Mouse (Mus musculus): ENCODE data around the gene Casd1. TPM values are rescaled to one million over a fixed set of nuclear protein-coding genes. Genes with fewer than 3 reads are reported as not detected.

Casd1 gene
- polyA plus RNA-seq, 1 experiment from 2014 or later: 27.4 TPM

DNA sequence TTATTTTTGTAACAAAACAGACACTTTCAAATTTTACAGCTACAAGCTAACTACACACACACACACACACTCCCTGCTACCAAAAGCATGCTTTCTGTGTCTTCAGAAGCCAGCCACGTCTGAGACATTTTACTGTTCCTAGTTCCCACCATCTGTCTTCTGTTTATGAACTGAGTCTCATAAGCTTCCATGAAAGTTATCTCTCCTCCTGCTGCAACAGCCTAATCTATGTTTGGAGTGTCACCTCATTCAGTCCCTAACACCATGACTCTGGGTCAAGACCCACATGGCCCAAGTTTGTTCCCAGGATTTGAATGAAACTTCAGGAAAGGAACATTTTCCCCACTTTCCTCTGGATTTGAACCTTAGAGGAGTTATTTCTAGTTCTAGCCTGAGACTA is 38.2 kb upstream of the Casd1 start:
- Histone ChIP-seq H3K4me3 (replicated peaks; ENCODE audit: low read depth, low read length) (no peak overlapping the region), H3K9ac (ENCODE audit: low read depth, low read length) (no peak overlapping the region), H3K4me2 (ENCODE audit: low read length) (no peak overlapping the region), H3K36me3 (ENCODE audit: insufficient read depth, low read length) (no peaks in the 10 kb centered on the region), H3K27ac (no peak overlapping the region), H3K27me3 (ENCODE audit: insufficient read depth, low read length) (no peaks in the 10 kb centered on the region), H3K4me1 (replicated peaks; ENCODE audit: insufficient read depth, low read length) (no peaks in the 10 kb centered on the region), H3K9me3 (replicated peaks; ENCODE audit: low read length) (no peaks in the 10 kb centered on the region)
- DNase-seq (ENCODE audit: low spot score): no peak
- ATAC-seq (replicated peaks; ENCODE audit: low FRiP score, low read depth): no peak
- 60% methylated on average over 1 of the region's 1 CpGs for WGBS
- TF ChIP-seq CTCF (IDR thresholded peaks at IDR 0.05; ENCODE audit: low read depth): no peak

- no peak for TF ChIP-seq CTCF (IDR thresholded peaks at IDR 0.05; ENCODE audit: low read depth)
- no peak for DNase-seq (ENCODE audit: low spot score)
- H3K36me3 ChIP-seq (ENCODE audit: insufficient read depth, low read length): no peaks in the 10 kb centered on the region
- H3K27me3 ChIP-seq (ENCODE audit: insufficient read depth, low read length): no peaks in the 10 kb centered on the region
- no peak overlapping the region for H3K9ac ChIP-seq (ENCODE audit: low read depth, low read length)
- no peaks in the 10 kb centered on the region for H3K9me3 ChIP-seq (replicated peaks; ENCODE audit: low read length)
- H3K4me3 ChIP-seq (replicated peaks; ENCODE audit: low read depth, low read length): no peak overlapping the region
- WGBS: 71% methylated on average over 5 of the region's 5 CpGs
- no peak overlapping the region for H3K27ac ChIP-seq
- no peak overlapping the region for H3K4me2 ChIP-seq (ENCODE audit: low read length)
- H3K4me1 ChIP-seq (replicated peaks; ENCODE audit: insufficient read depth, low read length): no peaks in the 10 kb centered on the region
- ATAC-seq (replicated peaks; ENCODE audit: low FRiP score, low read depth): no peak
Observed at GRCm38 (mm10) chr6:4563477-4563876, 37.2 kb upstream of the Casd1 start.

DNA sequence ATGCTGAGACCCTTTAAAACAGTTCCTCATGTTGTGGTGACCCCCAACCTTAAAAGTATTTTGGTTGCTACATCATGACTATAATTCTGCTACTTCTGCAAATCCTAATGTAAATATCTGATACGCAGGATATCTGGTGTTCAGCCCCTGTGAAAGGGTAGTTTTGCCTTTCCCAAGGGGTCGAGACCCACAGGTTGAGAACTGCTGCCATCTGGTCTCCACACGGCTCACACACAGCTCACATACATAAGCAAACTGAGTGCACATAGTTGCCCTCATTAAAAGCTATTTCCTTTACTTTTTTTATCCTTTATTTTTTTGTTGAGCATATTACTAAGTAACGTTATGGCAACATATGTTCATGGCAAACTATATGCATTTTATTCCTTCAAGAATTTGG is 30.2 kb upstream of the Casd1 start:
- no peak overlapping the region for H3K4me3 ChIP-seq (replicated peaks; ENCODE audit: low read depth, low read length)
- no peaks in the 10 kb centered on the region for H3K27me3 ChIP-seq (ENCODE audit: insufficient read depth, low read length)
- H3K4me2 ChIP-seq (ENCODE audit: low read length): no peak overlapping the region
- no peak overlapping the region for H3K27ac ChIP-seq
- ATAC-seq (replicated peaks; ENCODE audit: low FRiP score, low read depth): no peak
- DNase-seq (ENCODE audit: low spot score): no peak
- H3K36me3 ChIP-seq (ENCODE audit: insufficient read depth, low read length): no peaks in the 10 kb centered on the region
- H3K4me1 ChIP-seq (replicated peaks; ENCODE audit: insufficient read depth, low read length): no peaks in the 10 kb centered on the region
- no peak overlapping the region for H3K9ac ChIP-seq (ENCODE audit: low read depth, low read length)
- no peak for TF ChIP-seq CTCF (IDR thresholded peaks at IDR 0.05; ENCODE audit: low read depth)
- 67% methylated on average over 4 of the region's 4 CpGs for WGBS
- no peaks in the 10 kb centered on the region for H3K9me3 ChIP-seq (replicated peaks; ENCODE audit: low read length)

GRCm38 (mm10) chr6:4577756-4578155 is 22.9 kb upstream of the Casd1 start:
- H3K9ac ChIP-seq (ENCODE audit: low read depth, low read length): no peak overlapping the region
- no peak for ATAC-seq (replicated peaks; ENCODE audit: low FRiP score, low read depth)
- no peaks in the 10 kb centered on the region for H3K4me1 ChIP-seq (replicated peaks; ENCODE audit: insufficient read depth, low read length)
- H3K27ac ChIP-seq: no peak overlapping the region
- 45% methylated on average over 5 of the region's 5 CpGs for WGBS
- no peak overlapping the region for H3K4me3 ChIP-seq (replicated peaks; ENCODE audit: low read depth, low read length)
- H3K27me3 ChIP-seq (ENCODE audit: insufficient read depth, low read length): no peaks in the 10 kb centered on the region
- no peak for TF ChIP-seq CTCF (IDR thresholded peaks at IDR 0.05; ENCODE audit: low read depth)
- H3K9me3 ChIP-seq (replicated peaks; ENCODE audit: low read length): no peaks in the 10 kb centered on the region
- no peaks in the 10 kb centered on the region for H3K36me3 ChIP-seq (ENCODE audit: insufficient read depth, low read length)
- H3K4me2 ChIP-seq (ENCODE audit: low read length): no peak overlapping the region
- peak; percentile 22 for DNase-seq (ENCODE audit: low spot score)

- no peak for TF ChIP-seq CTCF (IDR thresholded peaks at IDR 0.05; ENCODE audit: low read depth)
- Histone ChIP-seq H3K4me1 (replicated peaks; ENCODE audit: insufficient read depth, low read length) (no peaks in the 10 kb centered on the region), H3K36me3 (ENCODE audit: insufficient read depth, low read length) (no peaks in the 10 kb centered on the region), H3K4me2 (ENCODE audit: low read length) (no peak overlapping the region), H3K9ac (ENCODE audit: low read depth, low read length) (no peak overlapping the region), H3K4me3 (replicated peaks; ENCODE audit: low read depth, low read length) (no peak overlapping the region), H3K27ac (no peak overlapping the region), H3K9me3 (replicated peaks; ENCODE audit: low read length) (no peaks in the 10 kb centered on the region), H3K27me3 (ENCODE audit: insufficient read depth, low read length) (no peaks in the 10 kb centered on the region)
- WGBS: 86% methylated on average over 6 of the region's 6 CpGs
- ATAC-seq (replicated peaks; ENCODE audit: low FRiP score, low read depth) (no peak), DNase-seq (ENCODE audit: low spot score) (no peak)
Observed at GRCm38 (mm10) chr6:4578343-4578742, 22.3 kb upstream of the Casd1 start.

DNA sequence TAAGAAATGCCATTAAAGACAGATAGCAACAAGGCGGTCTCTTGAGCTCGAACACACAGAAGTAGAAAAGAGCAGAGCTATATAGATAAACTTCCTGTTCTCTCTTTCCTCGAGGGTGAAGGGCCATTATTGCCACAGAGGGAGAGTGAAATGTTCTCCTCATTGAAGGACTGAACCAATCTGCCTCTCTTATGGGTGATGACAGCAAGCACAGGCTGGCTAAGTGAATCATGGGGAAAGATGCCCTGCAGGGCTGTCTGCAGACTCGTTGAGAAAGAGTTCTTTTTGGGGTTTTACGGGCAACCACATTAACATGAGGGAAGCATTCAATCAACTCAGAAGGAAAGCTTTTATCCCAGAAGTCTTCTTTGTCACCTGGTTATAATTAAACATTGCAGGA is 21.0 kb upstream of the Casd1 start:
- ATAC-seq (replicated peaks; ENCODE audit: low FRiP score, low read depth) (no peak), DNase-seq (ENCODE audit: low spot score) (no peak)
- Histone ChIP-seq H3K9me3 (replicated peaks; ENCODE audit: low read length) (no peaks in the 10 kb centered on the region), H3K9ac (ENCODE audit: low read depth, low read length) (no peak overlapping the region), H3K4me1 (replicated peaks; ENCODE audit: insufficient read depth, low read length) (no peaks in the 10 kb centered on the region), H3K4me2 (ENCODE audit: low read length) (no peak overlapping the region), H3K36me3 (ENCODE audit: insufficient read depth, low read length) (no peaks in the 10 kb centered on the region), H3K4me3 (replicated peaks; ENCODE audit: low read depth, low read length) (no peak overlapping the region), H3K27ac (no peak overlapping the region), H3K27me3 (ENCODE audit: insufficient read depth, low read length) (no peaks in the 10 kb centered on the region)
- 51% methylated on average over 5 of the region's 5 CpGs for WGBS
- no peak for TF ChIP-seq CTCF (IDR thresholded peaks at IDR 0.05; ENCODE audit: low read depth)

- TF ChIP-seq CTCF (IDR thresholded peaks at IDR 0.05; ENCODE audit: low read depth): no peak
- H3K27ac ChIP-seq: no peak overlapping the region
- H3K27me3 ChIP-seq (ENCODE audit: insufficient read depth, low read length): no peaks in the 10 kb centered on the region
- H3K9me3 ChIP-seq (replicated peaks; ENCODE audit: low read length): no peaks in the 10 kb centered on the region
- 57% methylated on average over 6 of the region's 6 CpGs for whole genome bisulfite sequencing
- H3K4me2 ChIP-seq (ENCODE audit: low read length): no peak overlapping the region
- no peak overlapping the region for H3K9ac ChIP-seq (ENCODE audit: low read depth, low read length)
- ATAC-seq (replicated peaks; ENCODE audit: low FRiP score, low read depth) (no peak), DNase-seq (ENCODE audit: low spot score) (no peak)
- H3K4me1 ChIP-seq (replicated peaks; ENCODE audit: insufficient read depth, low read length): no peaks in the 10 kb centered on the region
- H3K4me3 ChIP-seq (replicated peaks; ENCODE audit: low read depth, low read length): no peak overlapping the region
- no peaks in the 10 kb centered on the region for H3K36me3 ChIP-seq (ENCODE audit: insufficient read depth, low read length)
Observed at GRCm38 (mm10) chr6:4583485-4583884, 17.2 kb upstream of the Casd1 start.

Data from kidney, postnatal 0 days (tissue).